Mouse (Mus musculus) liver, embryonic 13.5 days (tissue): ENCODE data around the gene Hspb11. TPM values are rescaled to one million over a fixed set of nuclear protein-coding genes. Genes with fewer than 3 reads are reported as not detected.

Source experiments
- ATAC-seq: fragments of 200-750 bp; cut with Nextera tagmentation; 2 replicates; pipeline ENCODE4 v1.8.0; 2017; ENCODE audit warnings: low read depth, mild to moderate bottlenecking, moderate number of reproducible peaks, moderate library complexity
- DNase-seq: peaks from one replicate; pipeline ENCODE4 v3.0.0; 2022
- H3K27ac ChIP-seq: fragments of 300-500 bp; sonication (generic); 2 replicates; pipeline ENCODE4 v1.5.1; 2015; ENCODE audit warnings: moderate library complexity, mild to moderate bottlenecking, inconsistent platforms
- H3K27me3 ChIP-seq: fragments of 300-500 bp; sonication (generic); 2 replicates; pipeline ENCODE4 v1.6.1; 2015; ENCODE audit warnings: mild to moderate bottlenecking, inconsistent platforms
- H3K36me3 ChIP-seq: fragments of 300-500 bp; sonication (generic); 2 replicates; pipeline ENCODE4 v1.6.1; 2015; ENCODE audit warnings: mild to moderate bottlenecking, inconsistent platforms
- H3K4me1 ChIP-seq: fragments of 300-500 bp; sonication (generic); replicated peaks from 2 replicates; pipeline ENCODE4 v1.6.1; 2015; ENCODE audit warnings: inconsistent platforms
- H3K4me2 ChIP-seq: fragments of 300-500 bp; sonication (generic); 2 replicates; pipeline ENCODE4 v1.6.1; 2015; ENCODE audit warnings: inconsistent platforms, mild to moderate bottlenecking, moderate library complexity
- H3K4me3 ChIP-seq: fragments of 300-500 bp; sonication (generic); replicated peaks from 2 replicates; pipeline ENCODE4 v1.5.1; 2015; ENCODE audit warnings: mild to moderate bottlenecking, inconsistent platforms
- H3K9ac ChIP-seq: fragments of 300-500 bp; sonication (generic); 2 replicates; pipeline ENCODE4 v1.6.1; 2015; ENCODE audit warnings: mild to moderate bottlenecking, inconsistent platforms
- H3K9me3 ChIP-seq: fragments of 300-500 bp; sonication (generic); replicated peaks from 2 replicates; pipeline ENCODE4 v1.6.1; 2016; ENCODE audit warnings: inconsistent platforms
- WGBS: fragments of 180-500 bp; shearing (Covaris S2); methylation state at CpG from one replicate; pipeline ENCODE4 v1.1.7; 2015; ENCODE audit not compliant: insufficient replicate concordance; 5-methylcytosine and 5-hydroxymethylcytosine counted together
- polyA plus RNA-seq: library from polyadenylated mRNA; unstranded; fragments of >200 nt; fragmentation: Nextera tagmentation; extraction: Ambion mirVana; gene quantifications from 2 replicates; pipeline ENCODE4 v1.2.1, GENCODE M21; 2015

Gene Hspb11
- 9.1 and 9.2 TPM in 2 replicates for polyA plus RNA-seq

- Histone ChIP-seq H3K4me1 (peaks cover 38% of the 10 kb centered on the region), H3K27me3 (no peaks in the 10 kb centered on the region), H3K9me3 (no peaks in the 10 kb centered on the region), H3K4me3 (peak within 1 kb of the TSS; percentile 81), H3K4me2 (peak within 1 kb of the TSS; percentile 96), H3K27ac (peak within 1 kb of the TSS; percentile 78), H3K36me3 (no peaks in the 10 kb centered on the region), H3K9ac (peak within 1 kb of the TSS; percentile 77)
- peak; percentile 89 for DNase-seq
- 1% methylated on average over 101 of the region's 101 CpGs for WGBS
- ATAC-seq, result peak; percentile 94
Observed at GRCm38 (mm10) chr4:107253125-107254091, at the start of gene Hspb11, which contains the start of gene Lrrc42. Hspb11 (plus strand) TSS chr4:107253593. Lrrc42 (minus strand) TSS chr4:107253532.

DNA sequence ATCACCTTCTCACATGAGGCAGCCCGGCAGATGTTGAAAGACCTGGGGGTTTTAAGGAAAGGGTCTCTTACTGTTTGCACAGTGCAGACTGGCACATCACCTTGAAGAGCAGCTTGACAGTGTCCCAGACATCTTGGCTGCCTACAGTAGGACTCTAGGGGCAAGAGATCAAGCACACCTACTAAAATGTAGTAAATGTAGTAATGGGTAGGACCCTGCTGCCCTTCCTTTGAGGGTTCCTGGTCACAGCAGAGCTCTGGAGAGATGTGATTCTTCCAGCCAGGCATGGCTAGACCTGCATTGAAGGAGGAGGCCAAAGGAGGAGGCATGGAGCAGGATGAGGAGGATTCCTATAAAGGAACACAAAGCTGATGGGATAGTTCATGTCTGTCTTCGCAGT is 46.4 kb upstream of the Hspb11 start:
- 72% methylated on average over 2 of the region's 2 CpGs for WGBS
- peaks cover 37% of the 10 kb centered on the region for H3K36me3 ChIP-seq

GRCm38 (mm10) chr4:107208880-107209279 is 44.5 kb upstream of the Hspb11 start, which contains the start of gene Ldlrad1:
Ldlrad1 (plus strand) TSS chr4:107209180.
- DNase-seq, result no peak
- H3K4me1 ChIP-seq, result peaks cover 18% of the 10 kb centered on the region
- WGBS, result 79% methylated on average over 3 of the region's 3 CpGs
- no peak within 1 kb of the TSS for H3K4me3 ChIP-seq
- ATAC-seq, result no peak
- no peak within 1 kb of the TSS; the same call in 1 of the 2 replicates for H3K4me2 ChIP-seq
- no peak within 1 kb of the TSS for H3K9ac ChIP-seq
- H3K27ac ChIP-seq, result no peak within 1 kb of the TSS
- H3K9me3 ChIP-seq, result no peaks in the 10 kb centered on the region
- no peaks in the 10 kb centered on the region for H3K27me3 ChIP-seq
- H3K36me3 ChIP-seq, result peaks cover 19% of the 10 kb centered on the region

More for the DNA sequence above, 46.4 kb upstream of the Hspb11 start:
- Histone ChIP-seq H3K27me3 (no peaks in the 10 kb centered on the region), H3K4me2 (no peak overlapping the region), H3K4me1 (peaks cover 23% of the 10 kb centered on the region), H3K9ac (no peak overlapping the region), H3K4me3 (no peak overlapping the region), H3K27ac (no peak overlapping the region), H3K9me3 (no peaks in the 10 kb centered on the region)
- no peak for DNase-seq
- ATAC-seq, result no peak

- H3K36me3 ChIP-seq, result 0 out of 2 replicates have a peak, but pooled peaks cover 5% of the 10 kb centered on the region
- no peaks in the 10 kb centered on the region for H3K27me3 ChIP-seq
- ATAC-seq (peak; percentile 25; the same call in 1 of the 2 replicates), DNase-seq (no peak)
- no peaks in the 10 kb centered on the region for H3K9me3 ChIP-seq
- H3K4me3 ChIP-seq, result no peak overlapping the region
- no peak overlapping the region for H3K27ac ChIP-seq
- H3K4me2 ChIP-seq, result no peak overlapping the region
- 24% methylated on average over 5 of the region's 5 CpGs for WGBS
- peaks cover 17% of the 10 kb centered on the region for H3K4me1 ChIP-seq
- no peak overlapping the region for H3K9ac ChIP-seq
Observed at GRCm38 (mm10) chr4:107210483-107211097, 42.8 kb upstream of the Hspb11 start.

DNA sequence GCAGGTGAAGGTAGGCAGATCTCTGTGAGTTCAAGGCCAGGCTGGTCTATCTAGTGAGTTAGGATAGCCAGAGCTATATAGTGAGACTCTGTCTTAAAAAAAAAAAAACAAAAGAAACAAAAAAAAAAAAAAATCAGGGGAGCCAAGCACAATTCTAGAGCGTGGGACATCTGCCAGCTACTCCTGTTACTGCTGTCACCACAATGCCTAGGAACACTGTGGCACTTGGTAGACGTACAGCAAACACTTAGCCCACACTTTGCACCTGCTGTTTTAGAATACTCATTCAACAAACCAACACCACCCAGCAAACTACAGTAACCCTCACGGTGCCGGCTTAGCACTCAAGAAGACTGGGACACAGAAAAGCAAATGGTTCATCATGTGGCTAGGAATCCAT is 41.9 kb upstream of the Hspb11 start:
- Histone ChIP-seq H3K36me3 (no peaks in the 10 kb centered on the region), H3K4me2 (no peak overlapping the region), H3K27me3 (no peaks in the 10 kb centered on the region), H3K4me1 (peaks cover 22% of the 10 kb centered on the region), H3K9ac (no peak overlapping the region), H3K9me3 (no peaks in the 10 kb centered on the region), H3K27ac (no peak overlapping the region), H3K4me3 (no peak overlapping the region)
- no peak for DNase-seq
- WGBS, result 73% methylated on average over 4 of the region's 4 CpGs
- ATAC-seq, result no peak

DNA sequence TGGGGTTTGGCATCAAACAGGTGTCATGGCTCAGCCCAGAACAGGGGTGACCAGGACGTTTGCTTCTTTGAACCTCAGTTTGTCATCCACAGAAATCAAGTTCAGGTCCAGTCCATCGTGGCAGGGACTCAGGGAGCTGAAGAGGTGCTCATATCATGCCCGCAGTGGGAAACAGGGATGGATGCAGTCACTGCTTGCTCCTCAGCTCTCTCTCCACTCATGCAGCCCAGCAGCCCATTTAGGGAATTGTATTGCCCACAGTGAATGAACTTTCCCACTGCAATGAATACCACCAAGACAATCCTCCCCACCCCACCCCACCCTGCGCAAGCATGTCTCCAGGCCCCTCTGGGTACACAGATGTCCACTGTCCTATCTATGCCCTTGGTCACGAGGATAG is 41.5 kb upstream of the Hspb11 start:
- Histone ChIP-seq H3K4me1 (peaks cover 27% of the 10 kb centered on the region), H3K4me2 (no peak overlapping the region), H3K9me3 (no peaks in the 10 kb centered on the region), H3K27me3 (no peaks in the 10 kb centered on the region), H3K4me3 (no peak overlapping the region), H3K36me3 (no peaks in the 10 kb centered on the region), H3K9ac (no peak overlapping the region), H3K27ac (no peak overlapping the region)
- 66% methylated on average over 5 of the region's 5 CpGs for WGBS
- no peak for DNase-seq
- no peak for ATAC-seq

DNA sequence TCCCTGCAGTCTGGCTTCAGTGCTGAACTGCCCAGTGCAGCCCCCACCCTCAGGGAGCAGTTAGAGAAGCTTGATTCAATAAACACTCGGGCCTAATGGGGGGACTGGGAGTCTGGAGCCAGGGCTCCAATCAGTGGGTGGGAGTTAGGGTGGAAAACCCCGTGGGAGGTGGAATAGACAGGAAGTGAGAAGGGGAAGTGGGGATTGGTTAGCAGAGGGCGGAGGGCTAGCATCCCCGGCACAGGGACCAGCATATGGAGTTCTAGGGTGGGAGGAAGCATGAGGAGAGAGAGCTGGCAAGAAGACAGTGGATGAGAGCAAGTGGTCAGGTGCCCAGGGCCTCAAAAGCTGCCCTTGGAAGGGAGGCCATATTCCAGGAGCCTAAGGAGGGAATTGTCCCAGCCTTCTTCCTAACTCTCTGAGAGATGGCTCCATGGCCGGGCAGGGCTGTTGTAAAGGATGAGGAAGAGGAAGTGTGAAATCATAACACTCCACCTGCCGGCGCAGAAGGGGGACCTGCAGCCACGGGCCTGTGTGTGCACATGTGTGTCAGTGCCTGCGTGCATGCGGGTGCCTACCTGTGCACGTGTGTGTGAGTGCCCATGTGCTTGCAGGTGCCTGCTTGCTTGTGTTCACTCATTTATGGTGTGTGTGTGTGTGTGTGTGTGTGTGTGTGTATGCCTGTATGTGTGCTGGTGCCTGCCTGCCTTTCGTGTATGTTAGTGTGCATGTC is 39.9 kb upstream of the Hspb11 start:
- ATAC-seq (no peak), DNase-seq (no peak)
- no peaks in the 10 kb centered on the region for H3K27me3 ChIP-seq
- no peak overlapping the region for H3K4me3 ChIP-seq
- no peak overlapping the region for H3K27ac ChIP-seq
- 56% methylated on average over 12 of the region's 12 CpGs for WGBS
- H3K4me2 ChIP-seq, result no peak overlapping the region
- H3K9me3 ChIP-seq, result no peaks in the 10 kb centered on the region
- H3K4me1 ChIP-seq, result peaks cover 42% of the 10 kb centered on the region
- no peak overlapping the region for H3K9ac ChIP-seq
- no peaks in the 10 kb centered on the region for H3K36me3 ChIP-seq

DNA sequence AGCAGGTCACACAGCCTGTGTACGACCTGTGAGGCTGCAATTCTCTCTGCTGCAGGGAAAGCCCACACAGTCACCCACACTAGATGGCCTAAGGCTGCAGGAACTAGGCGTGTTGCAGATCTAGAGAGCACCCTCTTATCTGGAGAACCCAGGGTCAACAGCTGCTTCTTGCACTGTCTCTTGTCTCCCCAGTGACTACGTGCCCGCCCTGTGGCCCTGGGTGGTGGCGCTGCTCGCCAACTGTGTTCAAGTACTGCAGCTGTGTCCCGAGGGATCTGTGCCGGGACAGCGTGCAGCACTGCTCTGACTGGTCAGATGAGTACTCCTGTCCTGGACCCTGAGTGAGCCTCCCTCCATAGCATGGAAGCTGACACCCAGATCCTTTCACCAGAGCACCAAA is 35.8 kb upstream of the Hspb11 start:
- Histone ChIP-seq H3K9ac (peak overlapping the region; percentile 60), H3K27ac (peak overlapping the region; percentile 81), H3K36me3 (no peaks in the 10 kb centered on the region), H3K4me1 (peaks cover 51% of the 10 kb centered on the region), H3K27me3 (no peaks in the 10 kb centered on the region), H3K4me2 (peak overlapping the region; percentile 52), H3K4me3 (peak overlapping the region; percentile 2; the same call in 1 of the 2 replicates), H3K9me3 (no peaks in the 10 kb centered on the region)
- WGBS, result 19% methylated on average over 9 of the region's 9 CpGs
- DNase-seq, result peak; percentile 86
- peak; percentile 100 for ATAC-seq

DNA sequence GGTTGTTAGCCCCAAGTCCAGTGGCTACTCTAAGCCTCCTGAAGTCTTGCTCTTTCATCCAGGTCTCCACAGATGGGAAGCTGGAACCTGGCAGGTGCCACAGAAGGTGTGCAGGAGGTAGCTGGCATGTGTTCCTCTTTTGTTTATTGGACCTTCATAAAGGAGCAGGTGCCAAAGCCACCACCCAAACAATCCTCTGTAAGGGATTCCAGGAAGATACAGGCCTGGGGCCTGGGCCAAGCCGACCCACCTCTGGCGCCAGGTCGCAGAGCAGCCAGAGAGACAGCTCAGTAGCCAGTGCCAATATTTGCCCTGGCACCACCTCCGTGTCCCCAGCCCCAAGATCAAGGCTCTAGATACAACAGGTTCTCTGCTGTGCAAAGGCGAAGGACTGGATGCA is 31.9 kb upstream of the Hspb11 start:
- ATAC-seq (no peak), DNase-seq (no peak)
- WGBS, result 79% methylated on average over 5 of the region's 5 CpGs
- peaks cover 56% of the 10 kb centered on the region for H3K4me1 ChIP-seq
- no peak overlapping the region for H3K4me2 ChIP-seq
- no peaks in the 10 kb centered on the region for H3K27me3 ChIP-seq
- H3K9me3 ChIP-seq, result no peaks in the 10 kb centered on the region
- H3K36me3 ChIP-seq, result no peaks in the 10 kb centered on the region
- 0 out of 2 replicates have a peak overlapping the region, but pooled peaks have one; percentile 3 for H3K9ac ChIP-seq
- no peak overlapping the region for H3K4me3 ChIP-seq
- H3K27ac ChIP-seq, result no peak overlapping the region; the same call in 1 of the 2 replicates

- no peaks in the 10 kb centered on the region for H3K9me3 ChIP-seq
- 60% methylated on average over 11 of the region's 11 CpGs for WGBS
- H3K4me1 ChIP-seq, result peaks cover 36% of the 10 kb centered on the region
- H3K36me3 ChIP-seq, result no peaks in the 10 kb centered on the region
- ATAC-seq (peak; percentile 73), DNase-seq (no peak)
- no peak overlapping the region for H3K4me3 ChIP-seq
- no peak overlapping the region for H3K27ac ChIP-seq
- no peak overlapping the region for H3K9ac ChIP-seq
- no peaks in the 10 kb centered on the region for H3K27me3 ChIP-seq
- no peak overlapping the region for H3K4me2 ChIP-seq
Observed at GRCm38 (mm10) chr4:107223225-107224204, 29.9 kb upstream of the Hspb11 start.
